Mouse (Mus musculus): ENCODE results near the gene Tifa.
A peak's percentile ranks its signal among the peaks of the same experiment; 100 is the strongest.

The Tifa gene

GRCm38 (mm10) chr3:127788038-127788437 lies 1.6 kb upstream of the Tifa start:
- no peak for DNase-seq

GRCm38 (mm10) chr3:127788919-127789318 lies 686 bp upstream of the Tifa start:
- no peak for DNase-seq

GRCm38 (mm10) chr3:127790234-127791055 lies 840 bp downstream of the Tifa start:
- DNase-seq, result peak; percentile 61 to 70

GRCm38 (mm10) chr3:127791056-127791483 lies 1.5 kb downstream of the Tifa start:
- DNase-seq, result peak; percentile 11 to 19

- DNase-seq, result no peak
Measured at GRCm38 (mm10) chr3:127791595-127792561, 2.3 kb downstream of the Tifa start.

GRCm38 (mm10) chr3:127793022-127793421 lies 3.4 kb downstream of the Tifa start:
- no peak for DNase-seq

- no peak for DNase-seq
Measured at GRCm38 (mm10) chr3:127795762-127796161, 6.2 kb downstream of the Tifa start.

GRCm38 (mm10) chr3:127796271-127796670 lies 6.7 kb downstream of the Tifa start:
- DNase-seq, result no peak

GRCm38 (mm10) chr3:127801162-127801561 lies 11.6 kb downstream of the Tifa start:
- no peak for DNase-seq

GRCm38 (mm10) chr3:127802814-127803213 lies 13.2 kb downstream of the Tifa start:
- DNase-seq, result no peak

GRCm38 (mm10) chr3:127804439-127804838 lies 14.8 kb downstream of the Tifa start:
- no peak for DNase-seq

GRCm38 (mm10) chr3:127805071-127805470 lies 15.5 kb downstream of the Tifa start:
- DNase-seq, result no peak

- DNase-seq, result no peak
Measured at GRCm38 (mm10) chr3:127805991-127806390, 16.4 kb downstream of the Tifa start.

GRCm38 (mm10) chr3:127807846-127808245 lies 18.2 kb downstream of the Tifa start:
- DNase-seq, result no peak

- DNase-seq, result no peak
Measured at GRCm38 (mm10) chr3:127809103-127809502, 19.5 kb downstream of the Tifa start.

GRCm38 (mm10) chr3:127817120-127817683 lies 27.6 kb downstream of the Tifa start:
- no peak for DNase-seq

GRCm38 (mm10) chr3:127818694-127819663 lies 29.4 kb downstream of the Tifa start:
- DNase-seq, result peak; percentile 15 to 41

GRCm38 (mm10) chr3:127820400-127820799 lies 30.8 kb downstream of the Tifa start:
- DNase-seq, result no peak

GRCm38 (mm10) chr3:127821209-127821608 lies 31.6 kb downstream of the Tifa start:
- no peak for DNase-seq

GRCm38 (mm10) chr3:127823886-127824863 lies 34.6 kb downstream of the Tifa start:
- DNase-seq, result no peak

GRCm38 (mm10) chr3:127826503-127826902 lies 36.9 kb downstream of the Tifa start:
- peak; percentile 14 to 16 for DNase-seq
